Mouse (Mus musculus) ES-E14 (cell line): ENCODE data around the gene Gm4981.
"Not testable (repeated sequence)": the region's sequence is repeated elsewhere in the genome, so short reads cannot be mapped to it uniquely, and the experiment has no call there.

Experiments used
- HCFC1 ChIP-seq: IDR thresholded peaks from 2 replicates; pipeline ENCODE4 v1.6.1; 2012; ENCODE audit warnings: low read length, inconsistent platforms, borderline replicate concordance; ENCODE audit not compliant: insufficient read depth
- MAFK ChIP-seq: IDR thresholded peaks from 2 replicates; pipeline ENCODE4 v1.6.1; 2014; ENCODE audit warnings: mild to moderate bottlenecking, low read depth, low read length, inconsistent platforms; ENCODE audit not compliant: insufficient read depth
- ZC3H11A ChIP-seq: IDR thresholded peaks from 2 replicates; pipeline ENCODE4 v1.6.1; 2012; ENCODE audit warnings: low read depth, mild to moderate bottlenecking, inconsistent platforms, low read length, borderline replicate concordance
- ZNF384 ChIP-seq: IDR thresholded peaks from 2 replicates; pipeline ENCODE4 v1.6.1; 2012; ENCODE audit warnings: low read depth, low read length, inconsistent platforms

DNA sequence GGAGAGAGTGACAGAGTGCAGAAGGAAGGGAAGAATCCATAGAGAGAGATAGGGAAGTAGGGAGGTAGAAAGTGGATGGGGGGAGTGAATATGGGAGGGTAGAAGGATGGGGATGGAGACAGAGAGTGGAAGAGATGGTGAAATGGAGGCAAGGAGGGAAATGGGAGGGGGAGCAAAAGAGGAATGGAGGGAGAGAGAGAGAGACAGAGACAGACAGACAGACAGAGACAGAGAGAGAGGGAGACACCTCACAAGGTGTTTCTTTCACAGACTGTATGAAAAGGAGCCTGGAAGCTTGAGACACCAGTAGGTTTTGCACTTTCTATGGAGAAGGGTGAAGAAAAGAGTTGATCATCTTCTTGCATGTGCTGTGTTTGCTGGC is 2.8 kb downstream of the Gm4981 start:
- TF ChIP-seq HCFC1, ZNF384, ZC3H11A, MAFK: not testable (repeated sequence)
